Mouse (Mus musculus) kidney, postnatal 0 days (tissue): ENCODE measurements around the gene Vezf1. TPM values are rescaled to one million over a fixed set of nuclear protein-coding genes. Genes with fewer than 3 reads are reported as not detected.

Experiments
- ATAC-seq: fragments of 200-750 bp; cut with Nextera tagmentation; replicated peaks from 2 replicates; pipeline ENCODE4 v1.8.0; 2017; ENCODE audit warnings: low read depth, moderate number of reproducible peaks, moderate TSS enrichment, moderate library complexity; ENCODE audit not compliant: low FRiP score
- DNase-seq: peaks from one replicate; pipeline ENCODE4 v3.0.0-alpha.2; 2016; ENCODE audit warnings: low spot score
- H3K27ac ChIP-seq: fragments of 300-500 bp; sonication (generic); 2 replicates; pipeline ENCODE4 v1.5.1; 2014; ENCODE audit warnings: mild to moderate bottlenecking
- H3K27me3 ChIP-seq: fragments of 300-500 bp; sonication (generic); 2 replicates; pipeline ENCODE4 v1.6.1; 2014; ENCODE audit warnings: low read length, mixed read lengths; ENCODE audit not compliant: insufficient read depth
- H3K36me3 ChIP-seq: fragments of 300-500 bp; sonication (generic); 2 replicates; pipeline ENCODE4 v1.6.1; 2014; ENCODE audit warnings: low read length, mixed read lengths; ENCODE audit not compliant: insufficient read depth
- H3K4me1 ChIP-seq: fragments of 300-500 bp; sonication (generic); replicated peaks from 2 replicates; pipeline ENCODE4 v1.6.1; 2014; ENCODE audit warnings: antibody characterized with exemption, low read length, mixed read lengths; ENCODE audit not compliant: insufficient read depth
- H3K4me2 ChIP-seq: fragments of 300-500 bp; sonication (generic); 2 replicates; pipeline ENCODE4 v1.6.1; 2014; ENCODE audit warnings: mild to moderate bottlenecking, low read length, moderate library complexity, mixed read lengths
- H3K4me3 ChIP-seq: fragments of 300-500 bp; sonication (generic); replicated peaks from 2 replicates; pipeline ENCODE4 v1.5.1; 2014; ENCODE audit warnings: low read depth, low read length
- H3K9ac ChIP-seq: fragments of 300-500 bp; sonication (generic); 2 replicates; pipeline ENCODE4 v1.6.1; 2014; ENCODE audit warnings: low read depth, low read length
- H3K9me3 ChIP-seq: fragments of 300-500 bp; sonication (generic); replicated peaks from 2 replicates; pipeline ENCODE4 v1.6.1; 2016; ENCODE audit warnings: low read length, inconsistent platforms, mixed read lengths
- CTCF ChIP-seq: IDR thresholded peaks from 2 replicates; pipeline ENCODE4 v1.5.1; 2016; ENCODE audit warnings: antibody characterized with exemption, low read depth, mild to moderate bottlenecking, moderate library complexity
- WGBS: fragments of 180-500 bp; shearing (Covaris S2); extraction: QIAGEN DNeasy Blood & Tissue Kit; methylation state at CpG from one replicate; pipeline ENCODE4 v1.1.7; 2014; 5-methylcytosine and 5-hydroxymethylcytosine counted together
- polyA plus RNA-seq: library from polyadenylated mRNA; unstranded; fragments of >200 nt; fragmentation: Nextera tagmentation; extraction: Ambion mirVana; gene quantifications from 2 replicates; pipeline ENCODE4 v1.2.1, GENCODE M21; 2015

The Vezf1 gene
- polyA plus RNA-seq, 1 experiment from 2014 or later = 39.8 TPM

DNA sequence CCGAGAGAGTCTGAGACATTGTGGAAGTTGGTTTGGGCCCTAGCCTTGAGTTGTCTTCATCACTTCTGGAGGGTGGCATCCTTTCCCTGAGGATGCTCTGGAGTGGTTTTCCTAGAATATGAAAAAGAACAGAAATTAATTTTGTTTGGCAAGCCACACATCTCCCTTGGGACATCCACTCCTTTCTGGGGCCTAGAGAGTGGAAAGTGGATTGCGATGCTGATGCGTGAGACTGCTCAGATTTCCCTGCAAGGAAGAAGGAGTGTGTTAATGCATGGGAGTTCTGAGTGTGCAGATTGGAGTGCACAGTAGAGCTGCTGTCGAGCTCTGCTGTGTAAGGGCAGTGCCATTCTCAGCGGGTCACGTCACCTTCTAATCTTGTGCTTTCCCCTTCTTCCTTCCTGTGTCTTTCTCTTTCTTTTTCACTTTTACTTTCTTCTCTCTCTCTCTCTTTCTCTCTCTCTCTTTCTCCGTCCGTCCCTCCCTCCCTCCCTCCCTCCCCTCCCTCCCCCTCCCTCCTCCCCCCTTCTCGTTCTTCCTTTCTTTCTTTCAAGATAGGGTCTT is 42.0 kb downstream of the Vezf1 start:
- Histone ChIP-seq H3K27ac (no peak overlapping the region), H3K4me3 (no peak overlapping the region), H3K9me3 (no peaks in the 10 kb centered on the region), H3K9ac (no peak overlapping the region), H3K4me2 (no peak overlapping the region), H3K4me1 (peaks cover 32% of the 10 kb centered on the region), H3K36me3 (no peaks in the 10 kb centered on the region), H3K27me3 (no peaks in the 10 kb centered on the region)
- WGBS = 45% methylated on average over 9 of the region's 9 CpGs
- ATAC-seq (no peak), DNase-seq (no peak)
- TF ChIP-seq CTCF = no peak

- ATAC-seq = no peak
- Histone ChIP-seq H3K9me3 (no peaks in the 10 kb centered on the region), H3K4me2 (no peak overlapping the region), H3K9ac (no peak overlapping the region), H3K36me3 (no peaks in the 10 kb centered on the region), H3K4me1 (peaks cover 30% of the 10 kb centered on the region), H3K27me3 (no peaks in the 10 kb centered on the region), H3K4me3 (no peak overlapping the region), H3K27ac (no peak overlapping the region)
- DNase-seq = no peak
- no peak for TF ChIP-seq CTCF
- WGBS = 78% methylated on average over 13 of the region's 13 CpGs
Observed at GRCm38 (mm10) chr11:88112078-88112477, 44.0 kb downstream of the Vezf1 start.

- no peak overlapping the region for H3K4me3 ChIP-seq
- no peaks in the 10 kb centered on the region for H3K27me3 ChIP-seq
- H3K4me1 ChIP-seq = peaks cover 38% of the 10 kb centered on the region
- TF ChIP-seq CTCF = no peak
- H3K36me3 ChIP-seq = no peaks in the 10 kb centered on the region
- H3K9ac ChIP-seq = no peak overlapping the region
- H3K9me3 ChIP-seq = no peaks in the 10 kb centered on the region
- no peak overlapping the region for H3K4me2 ChIP-seq
- DNase-seq (no peak), ATAC-seq (no peak)
- whole genome bisulfite sequencing = 85% methylated on average over 7 of the region's 7 CpGs
- no peak overlapping the region for H3K27ac ChIP-seq
Observed at GRCm38 (mm10) chr11:88112677-88113333, 44.7 kb downstream of the Vezf1 start.

GRCm38 (mm10) chr11:88113543-88114271 is 45.6 kb downstream of the Vezf1 start:
- ATAC-seq (peak; percentile 47), DNase-seq (peak; percentile 64)
- H3K36me3 ChIP-seq = no peaks in the 10 kb centered on the region
- peaks cover 46% of the 10 kb centered on the region for H3K4me1 ChIP-seq
- no peaks in the 10 kb centered on the region for H3K27me3 ChIP-seq
- TF ChIP-seq CTCF = no peak
- H3K9ac ChIP-seq = no peak overlapping the region
- H3K4me2 ChIP-seq = no peak overlapping the region
- H3K4me3 ChIP-seq = no peak overlapping the region
- 43% methylated on average over 6 of the region's 6 CpGs for WGBS
- no peaks in the 10 kb centered on the region for H3K9me3 ChIP-seq
- H3K27ac ChIP-seq = peak overlapping the region; percentile 77

DNA sequence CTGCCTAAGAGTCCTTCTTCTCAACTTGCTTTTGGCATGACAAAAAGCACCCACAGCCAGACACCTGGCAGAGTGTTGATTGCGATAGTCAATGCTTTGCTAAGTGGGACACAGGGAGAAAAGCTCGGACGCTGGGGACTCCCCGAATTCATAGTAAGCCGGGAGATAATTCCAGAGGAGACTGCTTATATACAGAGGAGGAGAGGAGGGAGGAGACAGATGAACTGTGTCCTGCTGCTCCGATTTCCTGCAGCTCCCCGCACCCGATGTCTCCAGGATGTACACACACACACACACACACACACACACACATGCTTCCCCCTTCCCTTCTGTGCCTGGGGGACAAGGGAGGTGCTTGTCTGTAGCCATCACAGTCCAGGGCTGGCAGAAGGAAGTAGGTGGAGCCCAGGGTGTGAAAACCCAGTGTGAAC is 46.8 kb downstream of the Vezf1 start:
- no peak for TF ChIP-seq CTCF
- Histone ChIP-seq H3K9ac (0 out of 2 replicates have a peak overlapping the region, but pooled peaks have one; percentile 31), H3K27ac (peak overlapping the region; percentile 77), H3K36me3 (no peaks in the 10 kb centered on the region), H3K4me1 (peaks cover 49% of the 10 kb centered on the region), H3K4me3 (no peak overlapping the region), H3K9me3 (no peaks in the 10 kb centered on the region), H3K4me2 (no peak overlapping the region), H3K27me3 (no peaks in the 10 kb centered on the region)
- WGBS = 18% methylated on average over 8 of the region's 8 CpGs
- DNase-seq (peak; percentile 73), ATAC-seq (peak; percentile 34)

- no peak for TF ChIP-seq CTCF
- WGBS = 88% methylated on average over 6 of the region's 6 CpGs
- no peaks in the 10 kb centered on the region for H3K36me3 ChIP-seq
- peaks cover 47% of the 10 kb centered on the region for H3K4me1 ChIP-seq
- no peak overlapping the region for H3K9ac ChIP-seq
- H3K27me3 ChIP-seq = no peaks in the 10 kb centered on the region
- ATAC-seq = no peak
- no peak overlapping the region for H3K4me3 ChIP-seq
- 0 out of 2 replicates have a peak overlapping the region, but pooled peaks have one; percentile 81 for H3K27ac ChIP-seq
- no peaks in the 10 kb centered on the region for H3K9me3 ChIP-seq
- DNase-seq = no peak
- no peak overlapping the region for H3K4me2 ChIP-seq
Observed at GRCm38 (mm10) chr11:88116568-88116967, 48.5 kb downstream of the Vezf1 start.
